8 mouse cellular contexts compared by ENCODE assay signal in the genomic region with DNA sequence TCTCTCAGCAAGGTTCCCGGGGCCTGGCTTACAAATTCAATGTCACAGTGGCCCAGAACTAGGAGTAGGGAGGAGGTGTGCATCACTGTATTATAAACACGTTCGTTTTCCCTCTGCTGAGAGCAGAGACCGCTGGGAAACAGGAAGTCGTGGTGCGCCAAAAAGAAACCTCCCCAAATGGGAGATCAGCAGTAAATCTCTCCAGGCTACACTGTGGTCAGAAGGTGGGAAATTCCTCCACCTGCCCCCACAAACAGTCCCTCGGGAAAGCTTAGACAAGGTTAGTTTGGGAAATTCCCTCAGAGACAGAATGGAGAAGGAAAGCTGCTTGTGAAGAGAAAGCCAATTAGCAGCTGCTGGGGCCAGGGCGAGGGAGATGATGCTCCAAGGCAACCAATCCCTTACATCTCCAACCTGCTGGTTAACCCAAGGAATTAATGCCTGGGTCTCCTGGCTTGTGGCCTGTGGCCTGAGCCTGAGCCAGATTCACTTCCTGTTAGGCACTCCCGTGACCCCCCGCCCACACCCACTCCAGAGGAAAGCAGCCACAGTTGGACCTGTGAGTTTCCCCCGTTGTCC. TPM values are rescaled to one million over a fixed set of nuclear protein-coding genes. Genes with fewer than 3 reads are reported as not detected.
DNase-seq lines count a peak whose midpoint lies in the region; ATAC-seq and TF ChIP-seq lines count a peak whose summit lies in the region.

No protein-coding gene starts in this region.

- peak; percentile 22; the same call in 1 of the 2 replicates for ATAC-seq in embryonic facial prominence, embryonic 14.5 days (ENCODE audit: low read depth)
- ATAC-seq in intestine, postnatal 0 days = no peak
- no peak for ATAC-seq in cerebellum, adult (ENCODE audit: insufficient number of reproducible peaks, low FRiP score, low TSS enrichment)
- no peak for ATAC-seq in forebrain, embryonic 15.5 days (replicated peaks)

- H3K27me3 ChIP-seq in embryonic facial prominence, embryonic 14.5 days (replicated peaks; ENCODE audit: control insufficient read depth, insufficient read depth, low read length) = no peaks in the 10 kb centered on the region
- H3K27me3 ChIP-seq in intestine, postnatal 0 days (replicated peaks; ENCODE audit: control insufficient read depth, insufficient read depth, low read length) = no peaks in the 10 kb centered on the region
- H3K27me3 ChIP-seq in forebrain, embryonic 15.5 days = no peaks in the 10 kb centered on the region

- H3K4me1 ChIP-seq in embryonic facial prominence, embryonic 14.5 days (ENCODE audit: control insufficient read depth, insufficient read depth, low read length) = peaks cover 8% of the 10 kb centered on the region
- peaks cover 4% of the 10 kb centered on the region; the same call in 1 of the 2 replicates for H3K4me1 ChIP-seq in intestine, postnatal 0 days (replicated peaks; ENCODE audit: control insufficient read depth, insufficient read depth, low read length)
- H3K4me1 ChIP-seq in forebrain, embryonic 15.5 days = peaks cover 24% of the 10 kb centered on the region

- H3K4me3 ChIP-seq in embryonic facial prominence, embryonic 14.5 days (ENCODE audit: low read depth, low read length) = no peak overlapping the region
- H3K4me3 ChIP-seq in intestine, postnatal 0 days (ENCODE audit: low read depth, low read length) = no peak overlapping the region
- no peak overlapping the region for H3K4me3 ChIP-seq in forebrain, embryonic 15.5 days

- DNase-seq in left cerebral cortex, adult 8-10 months (ENCODE audit: low spot score in 2 of 2) = peak; percentile 16
- DNase-seq in left cerebral cortex, adult 11 months (ENCODE audit: low spot score) = no peak
- peak; percentile 26 for DNase-seq in embryonic facial prominence, embryonic 14.5 days (ENCODE audit: low spot score)
- peak; percentile 78 to 84 for DNase-seq in lung, adult 18-20 months
- DNase-seq in retina, embryonic 14.5 days (ENCODE audit: low spot score) = peak; percentile 30

- peak overlapping the region; percentile 18; the same call in 1 of the 2 replicates for H3K4me2 ChIP-seq in embryonic facial prominence, embryonic 14.5 days (ENCODE audit: low read depth, low read length)
- peak overlapping the region; percentile 37 for H3K4me2 ChIP-seq in intestine, postnatal 0 days (replicated peaks; ENCODE audit: low read depth)
- no peak overlapping the region for H3K4me2 ChIP-seq in forebrain, embryonic 15.5 days (replicated peaks)

- TF ChIP-seq CTCF in intestine, postnatal 0 days (IDR thresholded peaks at IDR 0.05; ENCODE audit: low read depth) = no peak

- 0 out of 2 replicates have a peak, but pooled peaks cover 4% of the 10 kb centered on the region for H3K9me3 ChIP-seq in embryonic facial prominence, embryonic 14.5 days (ENCODE audit: control insufficient read depth, low read length)
- peaks cover 5% of the 10 kb centered on the region; the same call in 1 of the 2 replicates for H3K9me3 ChIP-seq in intestine, postnatal 0 days (ENCODE audit: control insufficient read depth)
- H3K9me3 ChIP-seq in forebrain, embryonic 15.5 days = no peaks in the 10 kb centered on the region

- 50% methylated on average over 11 of the region's 11 CpGs for WGBS in embryonic facial prominence, embryonic 14.5 days
- WGBS in intestine, postnatal 0 days = 42% methylated on average over 11 of the region's 11 CpGs
- WGBS in forebrain, embryonic 15.5 days = 66% methylated on average over 11 of the region's 11 CpGs

- 0 out of 2 replicates have a peak overlapping the region, but pooled peaks have one; percentile 15 for H3K27ac ChIP-seq in embryonic facial prominence, embryonic 14.5 days (replicated peaks; ENCODE audit: low read depth, low read length)
- 0 out of 2 replicates have a peak overlapping the region, but pooled peaks have one; percentile 4 for H3K27ac ChIP-seq in intestine, postnatal 0 days (ENCODE audit: low read depth, low read length)
- no peak overlapping the region; the same call in 1 of the 2 replicates for H3K27ac ChIP-seq in forebrain, embryonic 15.5 days (replicated peaks)

- no peak overlapping the region for H3K9ac ChIP-seq in embryonic facial prominence, embryonic 14.5 days (ENCODE audit: low read depth, low read length)
- no peak overlapping the region for H3K9ac ChIP-seq in intestine, postnatal 0 days (ENCODE audit: low read depth, low read length)
- no peak overlapping the region for H3K9ac ChIP-seq in forebrain, embryonic 15.5 days (replicated peaks)

- H3K36me3 ChIP-seq in embryonic facial prominence, embryonic 14.5 days (ENCODE audit: control insufficient read depth, insufficient read depth, low read length) = no peaks in the 10 kb centered on the region
- H3K36me3 ChIP-seq in intestine, postnatal 0 days (ENCODE audit: control insufficient read depth, insufficient read depth) = no peaks in the 10 kb centered on the region
- no peaks in the 10 kb centered on the region for H3K36me3 ChIP-seq in forebrain, embryonic 15.5 days

RNA-seq across cellular contexts. Expression of a gene that starts 57.2 kb away (rescaled TPM):
- total RNA-seq in left cerebral cortex, adult 8-10 months (2022) = 10 to 100 TPM; 36.7 to 41.5 (median 37.7) TPM
- polyA plus RNA-seq in embryonic facial prominence, embryonic 14.5 days (2014; fragmentation: Nextera tagmentation; extraction: Ambion mirVana) = 41.3 and 47.2 TPM in 2 replicates
- 27.1 and 27.2 TPM in 2 replicates for polyA plus RNA-seq in intestine, postnatal 0 days (2015; fragmentation: Nextera tagmentation; extraction: Ambion mirVana)
- polyA plus RNA-seq in forebrain, embryonic 15.5 days (2015; fragmentation: Nextera tagmentation; extraction: Ambion mirVana) = 118 and 121 TPM in 2 replicates
